Mouse (Mus musculus): ENCODE measurements around the gene Adam34.
"Not testable (repeated sequence)": the region's sequence is repeated elsewhere in the genome, so short reads cannot be mapped to it uniquely, and the experiment has no call there.

Adam34 gene

DNA sequence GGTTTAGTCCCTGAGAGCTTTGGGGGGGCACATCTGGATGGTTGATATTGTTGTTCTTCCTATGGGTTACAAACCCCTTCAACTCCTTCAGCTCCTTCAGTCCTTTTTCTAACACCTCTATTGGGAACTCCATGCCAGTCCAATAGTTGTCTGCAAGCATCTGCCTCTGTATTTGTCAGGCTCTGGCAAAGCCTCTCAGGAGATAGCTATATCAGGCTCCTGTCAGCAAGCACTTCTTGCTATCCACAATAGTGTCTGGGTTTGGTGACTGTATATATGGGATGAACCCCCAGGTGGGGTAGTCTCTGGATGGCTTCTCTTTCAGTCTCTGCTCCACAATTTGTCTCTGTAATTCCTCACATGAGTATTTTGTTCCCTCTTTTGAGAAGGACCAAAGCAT lies at the start of gene Adam34:
Adam34 (minus strand) TSS at position 101 of the 400 bp plus-strand sequence.
- no peak for DNase-seq

DNA sequence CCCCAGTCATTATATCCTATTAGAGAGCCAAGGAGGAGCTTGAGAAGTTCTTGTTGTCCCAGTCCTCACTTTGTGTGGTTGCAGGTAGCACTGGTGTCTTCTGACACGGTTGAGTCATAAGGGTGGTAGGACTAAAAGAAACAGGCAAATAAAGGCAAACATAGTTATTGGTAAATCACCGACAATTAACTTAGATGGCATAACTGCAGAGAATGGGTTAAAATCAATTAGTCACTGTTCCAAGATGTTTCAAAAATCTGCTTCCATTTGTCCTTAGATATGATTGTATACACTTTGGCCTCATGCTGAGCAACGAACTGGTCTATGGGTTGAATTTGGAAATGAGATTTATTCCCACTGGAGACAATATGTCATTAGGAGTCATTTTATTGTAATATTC lies 82.7 kb downstream of the Adam34 start, which contains the start of gene Gm5346:
Gm5346 (minus strand) TSS at position 101 of the 400 bp plus-strand sequence.
- DNase-seq, result no peak

- no peak for DNase-seq
These were observed 93.8 kb downstream of the Adam34 start for GRCm38 (mm10) chr8:43616046-43616445.

- DNase-seq, result not testable (repeated sequence)
These were observed 106.2 kb downstream of the Adam34 start for GRCm38 (mm10) chr8:43603657-43604056.

GRCm38 (mm10) chr8:43603166-43603565 lies 106.7 kb downstream of the Adam34 start:
- not testable (repeated sequence) for DNase-seq

Measured in right cerebral cortex, adult 18-20 months (tissue).